Mouse (Mus musculus) MN1 (cell line): ENCODE data around the gene Cnot8.
A peak's percentile ranks its signal among the peaks of the same experiment; 100 is the strongest.
"Not testable (repeated sequence)": the region's sequence is repeated elsewhere in the genome, so short reads cannot be mapped to it uniquely, and the experiment has no call there.

ENCODE experiments used
- DNase-seq: peaks from one replicate; pipeline ENCODE4 v3.0.0-alpha.2; 2016; ENCODE audit warnings: low spot score

The Cnot8 gene

DNA sequence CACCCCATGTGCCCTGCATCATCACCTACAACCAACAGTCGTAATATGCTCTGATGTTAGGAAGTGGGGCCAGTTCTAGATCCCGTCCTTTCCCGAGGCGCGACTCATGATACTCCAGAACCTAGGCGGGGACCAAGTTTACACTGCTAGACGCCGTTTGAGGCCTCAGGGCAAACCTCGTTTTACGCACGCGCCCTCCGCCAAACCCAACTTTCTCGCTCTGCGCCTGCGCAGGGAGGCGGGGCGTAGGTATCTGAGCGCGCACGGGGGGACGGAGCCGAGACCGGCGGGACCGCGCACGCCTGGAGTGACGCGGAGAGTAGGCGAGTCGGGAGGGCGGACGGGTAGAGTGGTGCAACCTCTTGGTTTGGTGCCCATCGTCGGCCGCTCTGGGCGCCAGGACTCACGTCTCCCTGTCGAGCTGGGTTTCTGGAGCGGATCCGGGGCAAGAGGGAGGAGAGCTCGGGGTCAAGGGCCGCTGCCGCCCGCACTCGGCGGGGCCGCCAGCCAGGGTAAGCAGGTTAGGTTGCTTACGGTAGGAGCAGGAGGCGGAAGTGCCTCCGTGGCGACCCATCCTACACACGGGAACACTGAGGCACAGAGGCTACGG lies at the start of gene Cnot8:
Gene Cnot8, plus strand, starts transcription at position 457 of the 610 bp plus-strand sequence.
- peak; percentile 100 for DNase-seq

DNA sequence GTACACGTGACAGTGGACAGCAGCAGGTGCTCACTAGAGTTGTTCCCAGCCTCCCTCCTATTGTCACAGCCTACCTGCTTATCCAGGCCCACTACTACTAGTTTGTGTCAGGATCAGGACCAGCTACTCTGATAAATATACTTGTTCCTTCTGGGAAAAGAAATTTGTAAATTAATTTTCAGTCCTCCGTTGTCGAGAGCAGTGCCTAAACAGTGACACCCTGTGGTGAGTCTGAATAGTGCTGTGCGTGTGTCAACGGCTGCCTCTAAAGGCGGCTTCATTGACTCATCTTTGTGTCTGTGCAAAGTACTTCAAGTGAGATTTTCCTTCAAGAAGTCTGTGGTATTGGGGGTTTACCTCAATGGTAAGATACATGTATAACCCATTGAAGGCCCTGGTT lies 46.5 kb upstream of the Cnot8 start:
- DNase-seq, result peak; percentile 75

DNA sequence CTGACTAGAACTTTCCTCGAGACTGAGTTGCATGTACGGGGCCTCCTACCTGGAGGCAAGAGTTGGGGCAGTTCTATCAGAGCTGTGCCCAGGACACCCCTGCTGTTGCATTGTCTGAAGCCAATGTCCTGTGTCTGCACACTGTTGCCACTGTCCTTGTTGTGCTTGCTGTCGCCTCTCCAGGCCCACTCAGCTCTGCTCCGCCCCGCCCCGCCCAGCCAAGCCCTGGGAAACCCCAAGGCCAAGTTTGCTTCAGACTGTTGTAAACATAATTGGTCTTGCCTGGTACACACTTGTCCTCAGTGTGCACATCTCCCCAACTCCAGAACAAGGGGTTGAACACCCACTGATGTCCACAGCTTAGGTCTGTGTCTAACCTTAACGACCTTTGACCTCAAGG lies 44.2 kb upstream of the Cnot8 start:
- DNase-seq, result not testable (repeated sequence)

DNA sequence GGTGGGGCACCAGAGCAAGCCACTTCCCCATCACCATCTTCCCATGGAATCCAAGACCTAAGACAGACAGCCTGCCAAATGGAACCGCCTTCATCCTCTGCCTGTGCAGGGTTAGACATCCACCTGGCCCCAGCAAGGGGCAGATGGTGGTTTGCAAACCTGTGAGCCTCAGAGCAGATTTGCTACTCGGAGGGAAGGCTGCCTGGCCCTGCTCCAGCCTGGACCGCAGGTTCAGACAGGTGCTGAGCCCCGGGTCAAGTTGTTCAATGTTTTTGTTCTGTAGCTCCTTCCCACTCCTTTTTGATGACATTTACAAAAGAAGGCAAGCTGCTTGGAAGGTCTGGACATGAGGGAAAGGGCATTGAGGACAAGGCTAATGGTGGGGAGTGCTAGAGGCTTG lies 42.7 kb upstream of the Cnot8 start:
- DNase-seq, result not testable (repeated sequence)

DNA sequence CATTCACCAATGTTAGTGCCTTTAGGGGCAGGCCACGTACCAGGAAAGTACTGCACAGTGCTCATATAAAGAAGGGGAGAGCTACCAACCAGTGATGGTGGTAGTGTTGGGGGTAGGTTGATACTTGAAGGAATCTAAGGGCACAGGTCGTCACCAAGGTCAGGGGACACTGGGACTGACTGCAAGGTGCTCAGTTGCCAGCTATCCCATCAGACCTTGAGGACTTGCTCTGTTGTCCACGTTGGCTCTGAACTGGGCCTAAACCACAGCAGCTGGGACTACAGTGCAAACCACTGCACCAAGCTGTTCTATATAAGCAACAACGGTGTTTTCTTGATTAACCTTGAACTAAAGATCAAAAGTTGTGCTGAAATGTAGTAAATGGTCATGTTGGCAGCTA lies 41.4 kb upstream of the Cnot8 start:
- no peak for DNase-seq

DNA sequence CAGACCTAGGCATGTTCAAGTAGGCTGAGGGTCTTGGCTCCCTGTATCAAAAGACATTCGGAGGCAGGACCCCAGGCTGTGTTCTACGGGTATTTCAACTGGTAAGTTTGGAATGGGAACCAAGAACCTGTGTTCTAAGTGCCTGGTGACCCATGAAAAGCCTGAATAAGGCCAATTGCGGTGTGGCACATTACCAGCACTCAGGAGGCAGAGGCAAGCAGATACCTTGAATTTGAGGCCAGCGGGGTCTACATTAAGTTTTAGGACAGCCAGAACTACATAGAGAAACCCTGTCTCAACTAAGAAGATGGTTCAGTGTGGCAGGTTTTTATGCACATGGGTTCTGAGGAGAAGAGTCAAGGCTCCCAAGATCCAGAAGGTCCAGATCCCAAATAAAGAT lies 38.9 kb upstream of the Cnot8 start:
- DNase-seq, result no peak

DNA sequence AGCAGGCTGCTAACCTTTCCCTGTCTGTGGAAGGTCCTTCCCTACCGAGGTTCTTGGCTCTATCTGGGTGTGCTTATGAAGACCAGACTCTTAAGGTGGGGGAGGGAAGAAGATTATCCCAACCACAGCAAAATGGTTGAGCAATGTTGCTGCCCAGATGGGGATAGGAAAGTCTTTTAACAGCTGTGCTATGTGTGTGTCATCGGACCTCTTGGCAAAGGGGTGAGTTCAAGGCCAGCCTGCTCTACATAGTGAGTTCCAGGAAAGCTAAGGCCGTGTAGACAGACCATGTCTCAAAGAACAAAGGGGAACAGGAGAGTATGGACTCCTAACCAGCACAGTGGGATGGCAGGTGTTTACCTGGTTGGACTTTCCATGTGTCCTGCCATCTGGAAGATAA lies 31.0 kb upstream of the Cnot8 start:
- DNase-seq, result no peak

DNA sequence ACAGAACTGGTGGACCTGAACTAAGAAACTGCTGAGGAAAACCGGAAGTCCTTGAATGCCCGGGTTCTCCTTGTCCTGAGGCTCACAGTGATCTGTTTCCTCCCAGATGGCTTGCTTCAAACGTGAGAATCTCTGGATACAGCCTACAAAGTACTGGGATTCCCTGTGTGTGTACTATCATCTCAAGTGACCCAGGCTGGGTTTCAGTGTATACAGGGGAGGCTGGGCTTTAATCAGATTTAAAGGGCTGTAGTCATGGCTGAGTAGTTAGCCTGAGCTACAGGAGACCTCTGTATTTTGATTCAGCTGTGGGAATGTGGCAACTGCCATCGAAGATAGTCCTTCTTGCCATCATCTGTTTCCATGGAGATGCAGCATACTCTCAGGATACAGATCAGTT lies 26.7 kb upstream of the Cnot8 start:
- no peak for DNase-seq

DNA sequence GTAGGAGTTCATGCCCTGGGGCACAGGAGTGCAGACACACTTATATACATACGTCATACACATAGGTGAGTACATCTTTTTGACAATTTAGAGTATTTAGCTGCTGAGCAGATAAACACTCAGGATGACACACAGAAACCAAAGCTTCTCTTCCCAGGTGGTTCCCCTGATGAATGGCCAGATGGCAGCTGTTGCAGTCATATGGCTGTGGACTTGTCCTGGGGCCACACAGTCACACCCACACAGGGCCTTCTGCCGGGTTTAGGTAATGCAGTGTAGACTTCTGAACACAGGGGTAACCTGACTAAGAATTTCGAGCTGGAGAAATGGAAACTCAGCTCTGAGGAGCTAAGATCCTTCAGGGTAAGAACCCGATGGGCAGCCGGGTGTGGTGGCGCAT lies 22.2 kb upstream of the Cnot8 start:
- DNase-seq, result no peak

DNA sequence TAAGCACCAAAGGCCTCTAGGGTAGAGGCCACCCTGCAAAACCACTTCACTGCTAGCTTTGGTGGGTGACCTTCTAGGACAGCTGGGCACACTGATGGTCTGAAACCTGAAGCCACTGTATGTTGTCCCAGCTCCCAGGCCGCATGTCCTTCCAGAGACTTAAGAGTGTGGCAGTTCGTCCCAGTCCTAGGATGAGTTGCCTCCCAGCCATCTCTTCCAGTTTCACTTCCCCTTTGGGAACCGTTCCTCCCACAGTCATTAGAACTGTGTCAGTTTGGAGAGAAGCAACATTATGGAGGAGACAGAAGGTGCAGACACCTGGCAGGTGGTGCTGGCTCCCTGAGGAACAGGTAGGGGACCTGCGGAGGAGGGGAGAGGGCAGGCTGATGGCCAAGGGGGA lies 11.4 kb upstream of the Cnot8 start:
- no peak for DNase-seq

DNA sequence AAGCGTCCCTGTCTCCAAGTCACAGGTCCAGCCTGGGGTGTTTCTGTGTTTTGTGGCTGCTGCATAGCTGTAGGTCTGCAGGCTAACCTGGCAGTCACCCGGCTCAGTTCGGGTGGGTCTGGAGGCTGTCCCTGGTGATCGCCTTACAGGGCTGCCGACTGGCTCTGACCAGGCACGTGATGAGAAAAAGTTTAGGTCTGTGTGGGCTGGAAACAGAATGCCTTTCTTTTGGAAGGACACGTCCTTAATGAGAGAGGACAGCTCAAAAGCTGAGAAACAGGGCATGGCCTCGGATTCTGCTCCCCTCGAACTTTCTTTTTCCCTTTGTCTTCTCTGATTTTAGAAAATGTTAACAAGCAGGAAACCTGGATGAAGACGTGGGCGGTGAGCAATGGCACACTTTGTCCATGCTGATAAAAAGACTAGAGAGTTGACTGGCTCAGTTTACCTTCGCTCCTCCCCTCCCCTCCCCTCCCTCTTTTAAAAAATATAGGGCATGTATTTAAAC lies 10.9 kb upstream of the Cnot8 start, which contains the start of gene Gm12248:
Gene Gm12248, minus strand, starts transcription at position 114 of the 508 bp plus-strand sequence.
- peak; percentile 58 for DNase-seq

DNA sequence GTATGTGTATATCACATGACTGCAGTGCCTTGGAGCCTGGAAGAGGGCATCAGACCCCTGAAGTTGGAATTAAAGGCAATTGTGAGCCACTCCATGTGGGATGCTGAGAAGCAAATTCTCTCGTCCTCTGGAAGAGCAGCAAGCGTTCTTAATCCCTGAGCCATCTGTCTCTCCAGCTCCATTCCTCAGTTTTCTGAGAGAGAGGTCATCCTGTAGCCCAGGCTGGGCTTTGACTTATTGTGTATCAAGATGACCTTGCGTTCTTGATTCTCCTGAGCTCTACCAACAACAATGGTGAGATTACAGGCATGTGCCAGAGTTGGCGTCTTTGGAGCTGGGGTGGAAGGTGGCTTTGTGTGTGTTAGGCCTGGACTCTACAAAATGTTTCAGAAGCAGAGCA lies 9.2 kb upstream of the Cnot8 start:
- no peak for DNase-seq

DNA sequence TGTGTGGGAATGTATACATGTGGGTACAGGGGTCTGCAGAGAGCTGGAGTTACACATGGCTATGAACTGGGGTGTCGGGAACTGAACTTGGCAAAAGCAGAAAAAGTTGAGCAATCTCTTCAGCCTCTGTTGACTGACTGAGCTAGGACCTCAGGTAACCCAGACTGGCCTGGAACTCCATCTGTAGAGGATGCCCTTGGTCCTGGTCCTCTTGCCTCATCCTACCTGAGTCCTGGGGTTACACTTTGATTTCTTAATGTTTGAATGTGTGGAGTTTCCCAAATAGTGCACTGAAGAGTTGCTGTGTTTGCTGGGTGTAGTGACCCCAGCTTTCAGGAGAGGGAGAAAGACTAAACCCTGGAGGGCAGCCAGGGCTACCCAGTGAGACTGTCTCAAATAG lies 8.4 kb upstream of the Cnot8 start:
- DNase-seq, result no peak

DNA sequence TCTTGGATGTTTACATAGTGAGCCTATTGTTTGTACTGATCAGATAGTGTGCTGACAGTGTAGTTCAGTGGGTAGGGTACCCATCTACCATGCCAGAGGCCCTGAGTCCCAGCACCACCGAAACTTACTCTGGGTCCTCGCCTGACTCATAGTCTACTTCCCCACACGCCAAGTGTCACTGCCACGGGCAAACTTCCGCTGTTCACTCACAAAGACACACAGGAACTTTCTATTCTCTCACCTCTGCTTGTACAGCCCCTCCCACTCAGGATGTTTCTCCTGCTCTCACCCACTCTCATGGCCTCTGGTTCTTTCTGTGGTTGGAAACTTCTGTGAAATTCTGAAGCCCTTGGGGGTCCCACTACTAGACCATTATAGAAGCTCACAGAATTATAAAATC lies 7.8 kb upstream of the Cnot8 start:
- no peak for DNase-seq

DNA sequence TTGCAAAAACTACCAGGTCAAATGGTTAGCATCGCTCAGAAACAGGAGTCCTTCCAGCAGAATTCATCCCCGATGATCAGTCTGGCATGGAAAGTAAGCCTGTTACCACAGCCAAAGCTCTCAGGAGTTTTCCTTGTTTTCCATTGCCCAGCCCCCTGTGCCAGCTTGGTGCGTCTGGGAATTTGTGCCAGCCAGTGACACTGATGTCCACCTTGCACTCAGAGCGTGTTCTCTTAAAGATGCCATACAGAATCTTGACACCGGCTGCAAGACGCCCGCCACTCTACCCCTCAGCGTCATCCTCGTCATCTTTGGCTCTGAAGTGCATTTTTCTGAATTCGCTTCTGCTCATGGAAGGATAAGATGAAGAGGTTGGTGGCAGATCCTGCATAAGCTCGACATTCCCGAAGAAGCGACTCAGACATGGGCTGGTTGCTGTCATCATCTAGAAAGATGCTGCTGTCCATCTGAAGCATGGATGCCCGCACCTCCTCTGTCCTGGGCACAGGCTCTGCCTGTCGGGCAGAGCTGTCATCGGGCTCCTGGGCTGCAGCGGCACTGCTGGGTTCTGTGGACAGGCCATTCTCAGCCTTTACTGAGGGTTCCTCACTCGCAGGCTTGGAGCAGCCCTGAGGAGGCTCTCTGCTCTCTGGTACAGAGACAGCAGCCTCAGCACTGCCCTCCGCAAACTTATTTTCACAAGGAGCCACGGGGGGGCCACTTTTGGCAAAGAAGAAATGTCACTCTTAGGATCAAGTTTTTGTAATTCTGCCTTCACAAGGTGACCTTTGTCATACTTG lies 6.9 kb upstream of the Cnot8 start:
- DNase-seq, result no peak

DNA sequence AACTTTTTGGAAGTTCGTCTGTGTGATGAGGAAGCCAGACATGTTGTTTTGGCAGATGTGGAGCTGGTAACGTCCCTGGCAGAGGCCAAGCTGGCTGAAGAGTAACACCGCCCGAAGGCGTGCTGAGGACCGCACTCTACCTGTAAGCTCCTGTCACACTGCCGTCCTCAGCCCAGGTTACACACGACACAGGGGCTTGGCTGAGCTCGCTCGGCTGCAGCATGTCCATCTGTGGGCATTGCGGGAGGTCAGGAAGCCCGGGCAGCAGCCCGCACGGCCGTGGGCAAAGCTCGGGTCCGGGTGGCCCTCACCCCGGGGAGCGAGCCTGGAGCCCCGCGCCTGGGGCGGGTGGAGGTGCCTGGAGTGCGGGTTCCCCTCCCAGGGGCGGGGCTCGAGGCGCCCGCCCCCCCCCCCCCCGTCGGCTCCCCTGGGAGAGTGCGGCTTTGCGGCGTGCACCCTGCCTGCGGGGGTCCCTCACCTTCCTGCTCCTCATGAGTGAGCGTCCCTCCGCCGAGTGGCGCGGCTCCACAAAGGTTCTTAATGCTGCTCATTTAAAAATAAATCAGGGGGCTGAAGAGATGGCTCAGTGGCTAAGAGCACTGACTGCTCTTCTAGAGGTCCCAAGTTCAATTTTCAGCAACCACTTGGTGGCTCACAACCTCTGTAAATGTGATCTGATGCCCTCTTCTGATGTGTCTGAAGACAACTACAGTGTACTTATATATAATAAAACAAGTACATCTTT lies 6.2 kb upstream of the Cnot8 start:
- DNase-seq, result no peak

DNA sequence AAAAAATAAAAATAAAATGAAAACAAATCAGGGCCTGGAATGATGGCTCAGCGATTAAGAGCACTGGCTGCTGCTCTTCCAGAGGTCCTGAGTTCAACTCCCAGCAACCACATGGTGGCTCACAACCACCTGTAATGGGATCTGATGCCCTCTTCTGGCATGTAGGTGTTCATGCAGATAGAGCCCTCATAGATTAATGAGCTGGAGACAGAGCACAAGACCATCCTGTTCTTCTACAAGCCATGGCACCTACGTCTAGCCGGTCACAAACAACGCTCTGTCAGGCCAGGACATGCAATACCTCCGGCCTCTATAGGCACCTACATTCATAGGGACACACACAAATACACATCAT lies 5.6 kb upstream of the Cnot8 start:
- DNase-seq, result not testable (repeated sequence)

DNA sequence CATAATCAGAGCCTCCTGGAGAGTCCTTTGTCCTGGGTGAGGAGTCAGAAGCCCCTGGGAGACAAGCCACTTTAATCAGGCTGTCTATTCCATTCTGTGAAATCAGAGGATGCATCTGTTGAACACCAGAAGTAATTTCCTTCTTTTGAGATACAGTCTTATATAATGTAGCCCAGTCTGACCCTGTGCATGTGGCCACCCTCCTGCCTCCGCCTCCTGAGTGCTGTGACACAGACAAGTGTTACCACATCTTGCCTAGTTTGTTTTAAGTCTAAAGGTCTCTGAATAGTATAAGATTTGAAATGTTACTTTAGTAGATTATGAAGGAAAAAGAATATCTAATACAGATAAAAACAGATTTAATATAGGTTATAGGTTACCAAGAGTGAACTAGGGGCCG lies 3.9 kb upstream of the Cnot8 start:
- DNase-seq, result no peak

DNA sequence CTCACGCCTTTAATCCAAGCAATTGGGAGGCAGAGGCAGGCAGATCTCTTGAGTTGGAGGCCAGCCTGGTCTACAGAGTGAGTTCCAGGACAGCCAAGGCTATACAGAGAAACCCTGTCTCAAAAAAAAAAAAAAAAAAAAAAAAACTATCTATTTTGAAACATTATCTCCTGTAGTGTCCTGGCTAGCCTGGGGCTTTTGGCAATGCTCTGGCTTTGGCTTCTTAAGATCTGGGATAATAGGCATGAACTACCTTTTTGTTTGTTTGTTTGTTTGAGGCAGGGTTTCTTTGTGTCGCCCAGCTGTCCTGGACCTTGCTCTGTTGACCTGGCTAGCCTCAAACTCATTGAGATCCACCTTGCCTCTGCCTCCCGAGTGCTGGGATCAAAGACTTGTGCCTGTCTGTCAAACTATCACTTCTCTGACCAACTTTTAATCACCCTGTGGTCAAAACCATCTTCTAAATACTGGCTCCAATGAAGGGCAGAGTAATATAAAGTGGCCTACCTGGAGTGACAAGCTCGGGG lies 2.7 kb upstream of the Cnot8 start:
- DNase-seq, result no peak

DNA sequence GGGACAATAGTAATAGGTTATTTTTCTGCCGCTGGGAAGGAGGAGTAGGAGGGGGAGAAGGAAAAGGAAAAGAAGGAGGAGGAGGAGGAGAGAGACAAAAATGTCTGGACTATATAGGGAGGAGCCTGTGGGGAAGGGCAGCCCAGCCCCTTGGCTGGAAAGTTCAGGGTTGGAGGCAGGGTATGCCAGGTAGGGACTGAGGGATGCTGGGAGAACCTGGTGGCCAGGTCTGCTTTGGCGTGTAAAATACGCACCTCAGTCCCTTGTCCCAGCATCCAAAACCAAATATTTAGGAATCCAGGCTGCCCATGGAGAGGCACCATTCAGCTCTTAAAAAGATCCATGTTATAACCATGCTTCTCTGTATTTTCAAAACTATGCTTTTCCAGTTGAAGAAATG lies 1.8 kb upstream of the Cnot8 start:
- DNase-seq, result no peak

DNA sequence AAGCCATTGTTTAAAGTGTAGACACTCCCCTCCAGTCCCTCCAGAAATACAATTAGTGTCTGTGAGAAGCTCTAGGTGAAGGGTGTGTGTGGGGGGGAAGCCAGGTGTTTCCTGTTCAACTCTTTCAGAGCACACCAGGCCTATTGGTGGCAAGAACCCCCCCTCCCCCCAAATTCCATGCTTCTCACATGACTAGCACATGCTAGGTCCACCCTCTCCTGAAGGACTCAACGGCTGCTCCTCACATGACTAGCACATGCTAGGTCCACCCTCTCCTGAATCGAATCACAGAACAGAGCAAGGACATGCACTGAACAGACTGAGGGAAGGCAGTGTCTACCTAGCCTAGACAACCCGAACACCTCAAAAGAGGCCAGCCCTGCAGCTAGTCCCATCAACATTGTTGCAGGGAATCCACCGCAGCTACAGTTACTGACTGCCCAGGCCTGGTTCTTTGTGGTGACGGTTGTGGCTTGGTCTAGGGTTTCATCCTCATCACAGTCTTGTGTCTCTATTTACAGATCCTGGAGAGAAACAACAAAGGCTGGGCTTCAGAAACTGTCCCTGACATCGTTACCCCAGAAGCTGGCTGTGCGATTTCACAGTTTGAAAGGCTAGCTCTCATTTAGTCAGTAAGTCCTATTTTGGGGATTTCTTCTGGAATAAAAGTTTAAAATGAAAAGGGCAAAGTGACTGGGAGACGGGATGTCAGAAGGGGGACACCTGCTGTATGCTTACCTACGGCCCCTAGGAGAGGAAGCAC lies 1.2 kb upstream of the Cnot8 start:
- DNase-seq, result peak; percentile 54

DNA sequence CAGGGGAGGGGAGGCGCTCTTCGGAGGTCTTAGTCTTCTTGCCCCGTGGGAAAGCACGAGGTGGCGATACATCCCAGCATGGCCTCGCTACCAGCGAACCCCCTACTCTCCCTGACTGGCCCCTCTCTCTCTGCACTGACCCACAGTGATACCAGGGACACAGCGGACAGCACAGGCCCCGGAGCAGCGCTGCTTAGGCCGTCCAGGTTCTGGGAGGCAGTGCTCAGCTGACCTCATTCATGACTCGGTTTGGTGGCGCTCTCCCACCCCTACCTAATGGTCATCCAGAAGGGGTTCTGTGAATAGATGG lies 654 bp upstream of the Cnot8 start:
- no peak for DNase-seq
